Mouse (Mus musculus) midbrain, embryonic 16.5 days (tissue): ENCODE measurements at regions not wholly inside any gene's neighbourhood (a gene's known extent, or its start where the extent isn't known, plus 50 kb on each side); places are given as distances from the start of the nearest gene placed in this dataset.
A peak's percentile ranks its signal among the peaks of the same experiment; 100 is the strongest.

Experiments
- ATAC-seq: fragments of 200-750 bp; cut with Nextera tagmentation; 2 replicates; pipeline ENCODE4 v1.8.0; 2017; ENCODE audit warnings: moderate TSS enrichment
- H3K27ac ChIP-seq: fragments of 300-500 bp; sonication (generic); 2 replicates; pipeline ENCODE4 v1.5.1; 2014; ENCODE audit warnings: mild to moderate bottlenecking, low read length, mixed read lengths
- H3K27me3 ChIP-seq: fragments of 300-500 bp; sonication (generic); 2 replicates; pipeline ENCODE4 v1.6.1; 2014; ENCODE audit warnings: low read depth, low read length, mixed read lengths; ENCODE audit not compliant: control insufficient read depth, insufficient read depth
- H3K36me3 ChIP-seq: fragments of 300-500 bp; sonication (generic); 2 replicates; pipeline ENCODE4 v1.6.1; 2014; ENCODE audit warnings: mild to moderate bottlenecking, low read length, moderate library complexity, mixed read lengths; ENCODE audit not compliant: control insufficient read depth, insufficient read depth
- H3K4me1 ChIP-seq: fragments of 300-500 bp; sonication (generic); 2 replicates; pipeline ENCODE4 v1.6.1; 2014; ENCODE audit warnings: mild to moderate bottlenecking, low read length, mixed read lengths; ENCODE audit not compliant: control insufficient read depth, insufficient read depth
- H3K4me2 ChIP-seq: fragments of 300-500 bp; sonication (generic); 2 replicates; pipeline ENCODE4 v1.6.1; 2014; ENCODE audit warnings: mild to moderate bottlenecking, low read length, mixed read lengths
- H3K4me3 ChIP-seq: fragments of 300-500 bp; sonication (generic); 2 replicates; pipeline ENCODE4 v1.5.1; 2014; ENCODE audit warnings: low read depth, mild to moderate bottlenecking, low read length, moderate library complexity, mixed read lengths
- H3K9ac ChIP-seq: fragments of 300-500 bp; sonication (generic); 2 replicates; pipeline ENCODE4 v1.6.1; 2014; ENCODE audit warnings: low read depth, low read length, mixed read lengths
- H3K9me3 ChIP-seq: fragments of 300-500 bp; sonication (generic); replicated peaks from 2 replicates; pipeline ENCODE4 v1.6.1; 2014; ENCODE audit warnings: mild to moderate bottlenecking, low read length, mixed read lengths; ENCODE audit not compliant: control insufficient read depth, poor library complexity, severe bottlenecking
- WGBS: fragments of 180-500 bp; shearing (Covaris S2); extraction: QIAGEN DNeasy Blood & Tissue Kit; methylation state at CpG from one replicate; pipeline ENCODE4 v1.1.7; 2014; 5-methylcytosine and 5-hydroxymethylcytosine counted together

- no peaks in the 10 kb centered on the region for H3K27me3 ChIP-seq
- ATAC-seq, result no peak
- H3K36me3 ChIP-seq, result no peaks in the 10 kb centered on the region
- no peak overlapping the region for H3K27ac ChIP-seq
- H3K9me3 ChIP-seq, result no peaks in the 10 kb centered on the region
- WGBS, result 88% methylated on average over 6 of the region's 6 CpGs
- H3K9ac ChIP-seq, result no peak overlapping the region
- H3K4me1 ChIP-seq, result no peaks in the 10 kb centered on the region
- no peak overlapping the region for H3K4me3 ChIP-seq
- no peak overlapping the region for H3K4me2 ChIP-seq
Measured at GRCm38 (mm10) chr11:113001071-113001470, 219.0 kb downstream of the Sox9 start.

DNA sequence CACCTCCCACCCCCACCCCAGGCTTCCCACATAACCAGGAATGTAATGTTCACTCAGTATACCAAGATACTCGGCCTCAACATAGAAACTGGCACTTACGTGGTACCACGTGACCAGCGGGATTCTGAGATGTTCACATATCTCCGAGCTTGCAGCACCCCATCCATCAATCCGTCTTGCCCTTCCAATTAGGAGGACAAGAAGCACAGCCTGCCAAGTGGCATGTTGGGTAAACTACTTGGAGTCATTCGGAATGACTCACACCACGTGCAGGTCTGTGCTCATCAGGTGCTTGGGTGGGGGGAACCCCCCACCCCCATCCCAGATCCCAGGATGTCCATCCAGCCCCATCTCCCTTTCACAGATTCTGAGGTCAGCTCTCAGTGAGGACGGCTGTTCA, 223.9 kb downstream of the Sox9 start:
- H3K4me2 ChIP-seq, result no peak overlapping the region
- H3K36me3 ChIP-seq, result no peaks in the 10 kb centered on the region
- H3K27ac ChIP-seq, result no peak overlapping the region
- H3K4me3 ChIP-seq, result no peak overlapping the region
- no peaks in the 10 kb centered on the region; the same call in 1 of the 2 replicates for H3K9me3 ChIP-seq
- ATAC-seq, result no peak
- H3K27me3 ChIP-seq, result no peaks in the 10 kb centered on the region
- WGBS, result 91% methylated on average over 9 of the region's 9 CpGs
- no peak overlapping the region for H3K9ac ChIP-seq
- H3K4me1 ChIP-seq, result no peaks in the 10 kb centered on the region

- ATAC-seq, result no peak
- Histone ChIP-seq H3K9me3 (no peaks in the 10 kb centered on the region; the same call in 1 of the 2 replicates), H3K36me3 (no peaks in the 10 kb centered on the region), H3K4me3 (no peak overlapping the region), H3K9ac (no peak overlapping the region), H3K27me3 (no peaks in the 10 kb centered on the region), H3K27ac (no peak overlapping the region), H3K4me2 (no peak overlapping the region), H3K4me1 (no peaks in the 10 kb centered on the region)
- WGBS, result 83% methylated on average over 4 of the region's 4 CpGs
Measured at GRCm38 (mm10) chr11:113008521-113008920, 226.5 kb downstream of the Sox9 start.

DNA sequence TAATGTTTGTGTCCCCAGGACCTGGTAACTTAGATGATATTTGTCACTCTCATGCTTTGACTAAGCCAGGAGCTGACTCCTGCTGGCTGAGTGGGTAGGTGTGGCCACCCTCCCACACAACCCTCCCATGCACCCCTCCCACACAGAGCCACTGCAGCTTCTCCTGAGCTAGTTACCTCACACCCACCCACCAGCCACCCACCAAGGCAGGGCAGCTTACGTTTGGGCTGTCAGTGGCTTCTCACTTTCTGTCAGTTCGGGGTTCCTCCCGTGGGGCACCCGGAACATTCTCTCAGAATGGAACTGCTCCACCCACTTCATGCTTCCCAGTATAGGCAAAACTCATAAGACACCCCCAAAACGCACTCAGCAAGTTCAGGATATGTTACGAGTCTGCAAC, 227.4 kb downstream of the Sox9 start:
- WGBS, result 93% methylated on average over 6 of the region's 6 CpGs
- Histone ChIP-seq H3K27me3 (no peaks in the 10 kb centered on the region), H3K9ac (no peak overlapping the region), H3K9me3 (no peaks in the 10 kb centered on the region; the same call in 1 of the 2 replicates), H3K27ac (no peak overlapping the region), H3K4me2 (no peak overlapping the region), H3K4me1 (no peaks in the 10 kb centered on the region; the same call in 1 of the 2 replicates), H3K4me3 (no peak overlapping the region), H3K36me3 (no peaks in the 10 kb centered on the region)
- ATAC-seq, result no peak

DNA sequence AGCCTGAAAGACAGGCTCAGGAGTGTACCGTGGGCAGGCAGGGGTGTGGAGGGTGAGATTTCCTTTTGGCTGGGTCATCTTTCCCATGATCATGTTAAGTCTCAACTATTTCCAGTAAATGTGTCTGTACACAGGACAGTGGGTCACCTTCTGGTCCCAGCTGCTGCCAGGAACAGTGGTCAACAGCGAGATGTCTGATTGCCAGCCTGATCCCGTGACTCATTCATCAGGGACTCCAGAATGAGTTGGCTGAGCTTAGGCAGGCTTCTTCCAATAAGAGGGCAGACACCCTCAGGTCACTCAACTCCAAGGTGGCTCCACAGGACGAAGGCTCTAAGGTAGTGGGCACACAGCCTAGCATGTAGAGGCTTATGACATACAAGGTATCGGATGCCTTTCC, 228.9 kb downstream of the Sox9 start:
- no peak overlapping the region for H3K9ac ChIP-seq
- peaks cover 9% of the 10 kb centered on the region for H3K4me1 ChIP-seq
- 91% methylated on average over 5 of the region's 5 CpGs for WGBS
- no peak overlapping the region for H3K4me2 ChIP-seq
- no peaks in the 10 kb centered on the region for H3K36me3 ChIP-seq
- no peak overlapping the region for H3K4me3 ChIP-seq
- H3K27me3 ChIP-seq, result no peaks in the 10 kb centered on the region
- H3K9me3 ChIP-seq, result no peaks in the 10 kb centered on the region; the same call in 1 of the 2 replicates
- H3K27ac ChIP-seq, result no peak overlapping the region
- ATAC-seq, result no peak

GRCm38 (mm10) chr11:113014186-113015010, 232.4 kb downstream of the Sox9 start:
- Histone ChIP-seq H3K4me1 (peaks cover 27% of the 10 kb centered on the region), H3K9ac (no peak overlapping the region), H3K36me3 (no peaks in the 10 kb centered on the region), H3K27me3 (no peaks in the 10 kb centered on the region), H3K4me3 (no peak overlapping the region), H3K4me2 (no peak overlapping the region), H3K27ac (peak overlapping the region; percentile 41; the same call in 1 of the 2 replicates), H3K9me3 (no peaks in the 10 kb centered on the region; the same call in 1 of the 2 replicates)
- ATAC-seq, result no peak
- WGBS, result 46% methylated on average over 10 of the region's 10 CpGs

GRCm38 (mm10) chr11:113015686-113016304, 233.8 kb downstream of the Sox9 start:
- WGBS, result 57% methylated on average over 12 of the region's 13 CpGs
- H3K9ac ChIP-seq, result no peak overlapping the region
- H3K27ac ChIP-seq, result no peak overlapping the region
- peaks cover 27% of the 10 kb centered on the region for H3K4me1 ChIP-seq
- no peaks in the 10 kb centered on the region for H3K36me3 ChIP-seq
- H3K27me3 ChIP-seq, result no peaks in the 10 kb centered on the region
- no peaks in the 10 kb centered on the region for H3K9me3 ChIP-seq
- H3K4me2 ChIP-seq, result no peak overlapping the region
- no peak for ATAC-seq
- no peak overlapping the region for H3K4me3 ChIP-seq

DNA sequence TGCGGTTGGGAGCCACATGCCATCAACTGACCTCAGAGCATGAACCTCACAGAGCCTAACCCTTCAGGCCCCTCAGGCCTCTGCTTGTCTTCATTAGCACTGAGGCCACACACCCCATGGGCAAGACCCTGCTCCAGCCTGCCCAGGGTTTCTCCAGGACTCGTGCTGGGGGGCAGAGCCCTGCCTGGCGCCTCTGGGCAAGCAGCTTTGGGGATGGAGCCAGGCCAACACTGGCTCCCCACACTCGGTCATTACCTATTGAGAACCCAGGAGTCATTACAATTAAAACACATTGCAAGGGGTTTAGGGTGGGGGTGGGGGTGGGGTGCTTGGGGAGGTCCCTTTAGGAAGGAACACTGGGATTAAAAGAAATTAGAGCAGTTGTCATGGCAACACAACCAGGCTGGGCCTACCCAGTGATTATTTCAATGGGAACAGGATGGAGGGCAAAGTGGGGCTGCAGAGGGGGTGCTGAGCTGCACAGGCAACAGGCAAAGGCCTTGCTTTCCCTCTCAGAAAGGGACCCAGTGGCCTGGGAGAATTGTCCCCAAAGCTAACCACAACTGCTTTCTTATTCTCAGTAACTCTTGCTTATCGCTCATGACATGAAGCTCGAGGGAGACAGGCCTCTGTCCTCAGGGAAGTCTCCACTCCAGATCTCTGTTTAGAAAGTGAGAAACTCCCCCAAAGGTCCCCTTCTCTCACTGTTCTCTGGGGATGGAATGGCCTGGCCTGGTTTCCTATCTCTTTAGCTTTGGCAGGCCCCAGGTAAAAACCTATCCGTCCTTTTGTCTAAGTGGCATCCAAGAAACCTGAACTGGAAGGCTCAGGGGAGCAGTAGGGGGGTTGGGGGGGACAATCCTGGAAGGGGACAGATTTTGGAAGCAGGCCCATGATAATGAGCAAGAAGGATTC, 235.0 kb downstream of the Sox9 start:
- H3K4me2 ChIP-seq, result no peak overlapping the region
- no peak overlapping the region for H3K4me3 ChIP-seq
- peak overlapping the region; percentile 69 for H3K27ac ChIP-seq
- 17% methylated on average over 7 of the region's 7 CpGs for WGBS
- peak overlapping the region; percentile 18; the same call in 1 of the 2 replicates for H3K9ac ChIP-seq
- H3K9me3 ChIP-seq, result no peaks in the 10 kb centered on the region
- no peaks in the 10 kb centered on the region for H3K36me3 ChIP-seq
- ATAC-seq, result peak; percentile 86
- H3K4me1 ChIP-seq, result peaks cover 27% of the 10 kb centered on the region
- H3K27me3 ChIP-seq, result no peaks in the 10 kb centered on the region
